Mouse (Mus musculus): ENCODE results near the gene Gng3.

DNA sequence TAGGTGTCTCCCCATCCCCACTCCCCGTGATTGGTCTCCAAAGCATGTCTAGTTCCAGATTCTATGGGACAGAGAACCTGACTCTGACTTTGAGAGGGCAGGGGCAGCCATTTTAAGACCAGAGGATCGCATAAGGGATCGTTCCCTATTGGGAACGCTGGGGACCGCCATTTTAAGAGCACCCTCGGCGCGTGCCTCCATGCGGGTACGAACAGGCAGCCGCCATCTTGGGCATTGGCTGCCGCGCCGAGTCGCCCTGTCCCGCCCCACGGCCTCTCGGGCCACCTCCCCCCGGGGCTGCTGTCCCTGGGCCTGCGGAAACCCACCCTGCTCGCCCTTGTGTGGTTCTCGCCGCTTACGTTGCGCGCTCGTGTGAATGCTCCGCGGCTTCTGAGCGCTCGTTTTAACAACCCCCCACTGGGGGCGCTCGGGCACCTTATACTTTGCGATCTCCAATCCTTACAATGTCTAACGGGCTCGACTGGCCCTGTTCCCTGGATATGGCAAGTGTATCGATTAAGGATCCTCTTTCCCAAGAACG is 1.7 kb downstream of the Gng3 start, which contains the start of gene Bscl2:
- TF ChIP-seq CTCF (IDR thresholded peaks at IDR 0.05; ENCODE audit: control insufficient read depth, insufficient read depth, insufficient read length) (no peak), FOSL1 (IDR thresholded peaks at IDR 0.05; ENCODE audit: insufficient read depth, low read length, poor library complexity, severe bottlenecking) (no peak)

All from C2C12 (cell line).